Mouse (Mus musculus) forebrain, embryonic 13.5 days (tissue): Measurements from ENCODE around the gene Fxyd2. TPM values are rescaled to one million over a fixed set of nuclear protein-coding genes. Genes with fewer than 3 reads are reported as not detected.

Experiments used
- ATAC-seq: fragments of 200-750 bp; cut with Nextera tagmentation; 2 replicates; pipeline ENCODE4 v1.8.0; 2017
- H3K27ac ChIP-seq: fragments of 300-500 bp; sonication (generic); 2 replicates; pipeline ENCODE4 v1.5.1; 2015; ENCODE audit warnings: inconsistent platforms, mild to moderate bottlenecking, moderate library complexity
- H3K27me3 ChIP-seq: fragments of 300-500 bp; sonication (generic); 2 replicates; pipeline ENCODE4 v1.6.1; 2015; ENCODE audit warnings: mild to moderate bottlenecking, inconsistent platforms
- H3K36me3 ChIP-seq: fragments of 300-500 bp; sonication (generic); 2 replicates; pipeline ENCODE4 v1.6.1; 2015; ENCODE audit warnings: mild to moderate bottlenecking, inconsistent platforms; ENCODE audit not compliant: poor library complexity, severe bottlenecking
- H3K4me1 ChIP-seq: fragments of 300-500 bp; sonication (generic); 2 replicates; pipeline ENCODE4 v1.6.1; 2015; ENCODE audit warnings: inconsistent platforms
- H3K4me2 ChIP-seq: fragments of 300-500 bp; sonication (generic); 2 replicates; pipeline ENCODE4 v1.6.1; 2015; ENCODE audit warnings: inconsistent platforms, mild to moderate bottlenecking, moderate library complexity
- H3K4me3 ChIP-seq: fragments of 300-500 bp; sonication (generic); 2 replicates; pipeline ENCODE4 v1.5.1; 2015; ENCODE audit warnings: mild to moderate bottlenecking, inconsistent platforms
- H3K9ac ChIP-seq: fragments of 300-500 bp; sonication (generic); 2 replicates; pipeline ENCODE4 v1.6.1; 2015; ENCODE audit warnings: mild to moderate bottlenecking, inconsistent platforms
- H3K9me3 ChIP-seq: fragments of 300-500 bp; sonication (generic); replicated peaks from 2 replicates; pipeline ENCODE4 v1.6.1; 2016; ENCODE audit warnings: inconsistent platforms
- WGBS: fragments of 180-500 bp; shearing (Covaris S2); methylation state at CpG from one replicate; pipeline ENCODE4 v1.1.7; 2015; 5-methylcytosine and 5-hydroxymethylcytosine counted together
- polyA plus RNA-seq: library from polyadenylated mRNA; unstranded; fragments of >200 nt; fragmentation: Nextera tagmentation; extraction: Ambion mirVana; gene quantifications from 2 replicates; pipeline ENCODE4 v1.2.1, GENCODE M21; 2015

Gene Fxyd2
- polyA plus RNA-seq, 1 experiment from 2014 or later, result 3.0 TPM

GRCm38 (mm10) chr9:45395796-45396195, 3.7 kb upstream of the Fxyd2 start:
- 82% methylated on average over 3 of the region's 3 CpGs for WGBS
- Histone ChIP-seq H3K36me3 (peaks cover 57% of the 10 kb centered on the region), H3K4me1 (no peaks in the 10 kb centered on the region)

GRCm38 (mm10) chr9:45398336-45398735, 1.1 kb upstream of the Fxyd2 start:
- Histone ChIP-seq H3K4me3 (no peak overlapping the region), H3K27me3 (no peaks in the 10 kb centered on the region), H3K9ac (no peak overlapping the region), H3K36me3 (peaks cover 32% of the 10 kb centered on the region), H3K4me2 (no peak overlapping the region), H3K9me3 (no peaks in the 10 kb centered on the region), H3K4me1 (no peaks in the 10 kb centered on the region), H3K27ac (no peak overlapping the region)
- WGBS, result 72% methylated on average over 1 of the region's 1 CpGs
- ATAC-seq, result no peak

More at GRCm38 (mm10) chr9:45395796-45396195, 3.7 kb upstream of the Fxyd2 start:
- H3K9me3 ChIP-seq, result no peaks in the 10 kb centered on the region
- H3K4me2 ChIP-seq, result no peak overlapping the region
- no peak for ATAC-seq
- H3K9ac ChIP-seq, result no peak overlapping the region; the same call in 1 of the 2 replicates
- H3K27me3 ChIP-seq, result no peaks in the 10 kb centered on the region
- no peak overlapping the region for H3K27ac ChIP-seq
- no peak overlapping the region for H3K4me3 ChIP-seq

DNA sequence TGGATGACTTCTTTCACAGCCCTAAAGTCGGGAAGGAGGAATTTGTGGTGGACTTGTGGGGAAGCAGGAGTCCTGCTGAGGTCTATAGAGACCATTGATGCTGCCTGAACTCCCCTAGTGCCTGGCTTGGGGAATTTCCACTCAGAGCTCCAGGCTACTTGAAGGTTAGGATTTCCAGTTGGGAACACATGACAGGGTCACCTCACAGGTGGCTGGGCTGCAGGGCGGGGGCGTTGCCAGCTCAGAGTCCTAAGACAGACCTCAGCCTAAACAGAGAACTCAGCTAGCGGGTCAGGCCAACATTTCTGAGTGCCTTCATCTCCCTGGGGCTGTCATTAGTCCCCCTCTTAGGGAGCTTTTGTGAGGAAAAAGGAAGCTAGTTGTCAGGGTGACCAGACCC, 2.4 kb downstream of the Fxyd2 start:
- Histone ChIP-seq H3K27ac (no peak overlapping the region), H3K36me3 (no peaks in the 10 kb centered on the region), H3K27me3 (no peaks in the 10 kb centered on the region), H3K9ac (no peak overlapping the region), H3K4me2 (no peak overlapping the region), H3K4me3 (no peak overlapping the region), H3K9me3 (no peaks in the 10 kb centered on the region), H3K4me1 (no peaks in the 10 kb centered on the region)
- no peak for ATAC-seq
- WGBS, result 44% methylated on average over 4 of the region's 4 CpGs

DNA sequence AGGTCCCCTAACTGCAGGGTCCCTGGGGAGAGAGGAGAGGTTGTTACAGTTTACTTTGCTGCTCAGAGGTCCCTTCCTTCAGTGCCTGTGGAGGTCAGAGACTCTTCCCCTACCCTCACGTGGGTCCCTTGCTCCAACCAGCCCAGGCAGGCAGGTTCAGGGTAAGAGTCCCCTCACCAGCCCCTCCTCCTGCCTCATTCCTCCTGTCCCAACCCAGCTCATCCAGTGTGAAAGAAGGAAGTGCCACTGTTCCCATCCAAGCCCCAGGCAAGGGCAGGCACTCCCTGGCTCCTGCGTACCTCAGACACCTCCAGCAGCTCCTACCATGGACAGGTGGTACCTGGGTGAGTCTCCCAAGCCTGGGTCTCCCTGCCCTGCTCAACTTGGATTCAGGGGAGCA, 3.5 kb downstream of the Fxyd2 start:
- Histone ChIP-seq H3K27me3 (no peaks in the 10 kb centered on the region), H3K27ac (no peak overlapping the region), H3K4me2 (no peak overlapping the region), H3K9ac (no peak overlapping the region), H3K9me3 (no peaks in the 10 kb centered on the region), H3K4me3 (no peak overlapping the region), H3K36me3 (no peaks in the 10 kb centered on the region), H3K4me1 (0 out of 2 replicates have a peak, but pooled peaks cover 4% of the 10 kb centered on the region)
- ATAC-seq, result no peak
- WGBS, result 69% methylated on average over 2 of the region's 2 CpGs

DNA sequence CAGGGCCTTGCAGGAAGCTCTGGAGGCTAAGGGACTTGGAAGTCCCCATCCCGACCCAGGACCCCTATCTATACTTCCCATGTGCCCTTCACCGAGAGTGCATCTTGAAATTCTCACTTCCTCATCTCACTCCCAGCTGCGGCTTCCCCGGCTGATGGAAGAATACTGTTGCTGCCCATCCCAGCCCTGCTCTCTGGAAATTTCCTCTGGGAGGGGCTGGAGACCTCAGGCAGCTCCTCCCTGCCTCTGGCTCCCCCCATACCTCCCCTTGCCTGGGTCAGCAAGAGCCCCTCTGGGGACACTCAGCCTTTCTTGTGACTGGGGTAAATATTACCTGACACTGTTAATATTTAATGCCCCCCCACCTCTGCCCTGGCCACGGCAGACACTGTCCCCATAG, 6.2 kb downstream of the Fxyd2 start:
- H3K9ac ChIP-seq, result no peak overlapping the region
- peaks cover 5% of the 10 kb centered on the region for H3K27me3 ChIP-seq
- H3K4me2 ChIP-seq, result no peak overlapping the region
- no peak overlapping the region for H3K27ac ChIP-seq
- no peaks in the 10 kb centered on the region for H3K9me3 ChIP-seq
- WGBS, result 88% methylated on average over 5 of the region's 5 CpGs
- H3K4me1 ChIP-seq, result 0 out of 2 replicates have a peak, but pooled peaks cover 6% of the 10 kb centered on the region
- no peak for ATAC-seq
- H3K36me3 ChIP-seq, result no peaks in the 10 kb centered on the region
- H3K4me3 ChIP-seq, result no peak overlapping the region

- whole genome bisulfite sequencing, result 71% methylated on average over 3 of the region's 3 CpGs
- ATAC-seq, result no peak
These were observed 7.3 kb downstream of the Fxyd2 start for GRCm38 (mm10) chr9:45406808-45407207.

DNA sequence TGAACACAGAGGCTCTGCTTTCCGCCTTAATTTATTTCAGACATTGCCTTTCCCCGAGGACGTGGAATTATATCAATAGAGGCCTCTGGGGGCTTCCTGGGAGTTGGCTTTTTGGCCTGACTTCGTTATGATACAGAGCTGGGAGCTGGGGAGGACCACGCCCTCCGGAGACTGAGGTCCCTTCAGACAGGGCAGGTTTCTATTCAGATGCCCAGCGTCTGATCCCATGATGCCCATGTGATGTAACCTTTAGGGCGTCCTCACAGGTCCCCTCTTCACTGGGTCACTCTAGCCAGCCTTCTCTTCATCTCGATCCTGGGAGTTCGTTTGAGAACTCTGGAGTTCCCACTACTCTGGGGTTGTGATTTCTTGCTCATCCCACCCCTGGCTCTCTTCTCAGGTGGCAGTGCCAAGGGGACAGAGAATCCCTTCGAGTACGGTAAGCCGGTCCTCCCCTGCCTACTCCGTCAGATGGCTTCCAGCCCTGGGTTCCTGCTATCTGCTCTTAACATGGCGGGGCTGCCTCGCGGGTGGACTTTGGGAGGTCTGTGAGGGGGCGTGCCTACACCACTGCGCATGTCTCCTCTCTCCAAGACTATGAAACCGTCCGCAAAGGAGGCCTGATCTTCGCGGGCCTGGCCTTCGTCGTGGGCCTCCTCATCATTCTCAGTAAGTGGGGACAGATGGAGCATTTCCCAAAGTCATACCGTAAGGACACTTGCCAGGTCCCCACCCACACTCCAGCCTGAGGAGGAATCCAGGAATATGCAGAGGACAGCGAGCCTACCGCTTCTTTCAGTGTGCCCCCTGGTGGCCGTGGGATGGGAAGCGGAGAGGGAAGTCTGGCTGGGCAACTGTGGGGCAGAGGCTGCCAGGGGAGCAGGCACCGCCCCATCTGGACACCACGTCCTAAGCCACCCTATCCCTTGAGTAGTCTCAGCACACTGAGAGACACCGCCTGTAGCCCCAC, 8.5 kb downstream of the Fxyd2 start:
- peak overlapping the region; percentile 29 for H3K4me3 ChIP-seq
- WGBS, result 40% methylated on average over 33 of the region's 33 CpGs

More at GRCm38 (mm10) chr9:45406808-45407207, 7.3 kb downstream of the Fxyd2 start:
- peaks cover 9% of the 10 kb centered on the region for H3K27me3 ChIP-seq
- H3K9ac ChIP-seq, result no peak overlapping the region
- no peak overlapping the region for H3K4me2 ChIP-seq
- H3K9me3 ChIP-seq, result no peaks in the 10 kb centered on the region
- no peaks in the 10 kb centered on the region for H3K36me3 ChIP-seq
- no peak overlapping the region for H3K27ac ChIP-seq
- H3K4me3 ChIP-seq, result no peak overlapping the region
- H3K4me1 ChIP-seq, result 0 out of 2 replicates have a peak, but pooled peaks cover 6% of the 10 kb centered on the region

DNA sequence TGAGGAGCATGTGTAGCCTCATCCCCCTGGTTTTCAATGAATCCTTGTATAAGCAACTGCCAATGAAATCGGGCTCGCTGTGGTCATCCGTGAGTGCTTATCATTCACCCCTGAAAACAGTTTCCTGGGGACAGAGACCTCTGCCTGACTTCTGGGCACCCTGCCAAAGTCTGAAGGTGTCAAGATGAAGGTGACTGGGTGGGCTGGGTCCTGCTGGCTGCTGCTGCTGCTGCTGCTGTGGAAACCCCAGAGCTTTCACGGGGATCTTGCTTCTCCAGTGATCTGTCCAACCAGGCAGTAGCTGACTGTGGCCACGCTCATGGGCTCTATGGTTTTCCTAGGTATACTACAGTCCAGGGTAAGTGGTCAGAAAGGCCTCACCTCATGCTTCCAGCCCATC, 10.7 kb downstream of the Fxyd2 start:
- ATAC-seq, result no peak
- H3K4me2 ChIP-seq, result no peak overlapping the region
- peaks cover 13% of the 10 kb centered on the region for H3K4me1 ChIP-seq
- H3K27me3 ChIP-seq, result peaks cover 9% of the 10 kb centered on the region
- no peaks in the 10 kb centered on the region for H3K9me3 ChIP-seq
- H3K36me3 ChIP-seq, result no peaks in the 10 kb centered on the region
- H3K9ac ChIP-seq, result no peak overlapping the region
- WGBS, result 84% methylated on average over 5 of the region's 5 CpGs
- no peak overlapping the region for H3K4me3 ChIP-seq
- H3K27ac ChIP-seq, result no peak overlapping the region

More for the DNA sequence above, 8.5 kb downstream of the Fxyd2 start:
- no peaks in the 10 kb centered on the region for H3K36me3 ChIP-seq
- H3K9ac ChIP-seq, result no peak overlapping the region
- ATAC-seq, result peak; percentile 64
- H3K9me3 ChIP-seq, result no peaks in the 10 kb centered on the region
- peaks cover 13% of the 10 kb centered on the region for H3K4me1 ChIP-seq
- no peak overlapping the region for H3K27ac ChIP-seq
- peaks cover 9% of the 10 kb centered on the region for H3K27me3 ChIP-seq
- H3K4me2 ChIP-seq, result peak overlapping the region; percentile 55

- Histone ChIP-seq H3K4me1 (peaks cover 13% of the 10 kb centered on the region), H3K4me2 (no peak overlapping the region), H3K9ac (no peak overlapping the region), H3K27me3 (peaks cover 9% of the 10 kb centered on the region), H3K27ac (no peak overlapping the region), H3K36me3 (no peaks in the 10 kb centered on the region), H3K4me3 (no peak overlapping the region), H3K9me3 (no peaks in the 10 kb centered on the region)
- 89% methylated on average over 2 of the region's 2 CpGs for WGBS
- ATAC-seq, result no peak
These were observed 11.1 kb downstream of the Fxyd2 start for GRCm38 (mm10) chr9:45410614-45411013.

DNA sequence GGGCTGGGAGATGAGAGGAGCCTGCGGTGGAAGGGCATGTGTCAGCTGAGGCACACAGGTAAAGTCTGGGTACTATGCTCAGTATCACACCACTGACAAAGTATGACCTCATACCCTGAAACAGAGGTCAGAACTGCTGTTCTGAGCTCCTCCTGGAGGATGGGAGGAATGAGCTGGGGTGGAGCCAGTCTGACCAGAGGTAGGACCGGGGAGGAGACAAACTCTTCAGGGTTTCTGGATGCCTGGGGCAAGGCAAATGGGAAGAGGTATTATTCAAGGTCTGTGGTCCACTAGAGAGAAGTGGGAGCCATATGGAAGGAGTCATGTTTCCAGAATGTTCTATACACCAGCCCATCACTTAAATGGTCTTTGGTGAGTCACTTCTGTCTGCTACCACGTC, 11.6 kb downstream of the Fxyd2 start:
- no peak for ATAC-seq
- Histone ChIP-seq H3K9ac (no peak overlapping the region), H3K27ac (no peak overlapping the region), H3K4me2 (no peak overlapping the region), H3K4me3 (no peak overlapping the region), H3K4me1 (peaks cover 13% of the 10 kb centered on the region), H3K36me3 (no peaks in the 10 kb centered on the region), H3K9me3 (no peaks in the 10 kb centered on the region), H3K27me3 (peaks cover 9% of the 10 kb centered on the region)
- 75% methylated on average over 3 of the region's 3 CpGs for WGBS

DNA sequence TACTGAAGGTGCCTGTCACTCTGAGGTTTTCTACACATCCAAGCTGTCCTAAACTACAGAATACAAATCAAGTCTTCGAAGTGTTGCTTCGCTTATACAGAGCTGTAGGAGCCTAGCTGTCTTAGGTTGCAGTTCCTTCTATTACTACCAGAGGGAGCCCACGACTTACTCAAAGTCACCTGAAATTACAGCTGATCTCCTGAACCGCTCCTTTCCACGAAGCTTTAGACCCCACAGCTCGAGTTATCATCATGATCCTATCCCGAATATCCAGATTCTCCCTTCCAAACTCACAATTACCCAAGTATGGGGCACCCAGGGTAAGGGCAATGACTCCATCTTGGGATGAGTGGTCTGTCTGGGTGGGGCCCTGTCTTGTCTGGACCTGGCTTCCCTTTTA, 12.3 kb downstream of the Fxyd2 start:
- no peak overlapping the region for H3K4me3 ChIP-seq
- peaks cover 9% of the 10 kb centered on the region for H3K27me3 ChIP-seq
- 17% methylated on average over 7 of the region's 7 CpGs for WGBS
- H3K27ac ChIP-seq, result no peak overlapping the region
- no peaks in the 10 kb centered on the region for H3K36me3 ChIP-seq
- H3K4me2 ChIP-seq, result peak overlapping the region; percentile 43
- H3K4me1 ChIP-seq, result peaks cover 13% of the 10 kb centered on the region
- ATAC-seq, result peak; percentile 48
- H3K9ac ChIP-seq, result no peak overlapping the region
- H3K9me3 ChIP-seq, result no peaks in the 10 kb centered on the region

- H3K9ac ChIP-seq, result no peak overlapping the region
- H3K27me3 ChIP-seq, result peaks cover 9% of the 10 kb centered on the region
- no peaks in the 10 kb centered on the region for H3K36me3 ChIP-seq
- H3K4me3 ChIP-seq, result no peak overlapping the region
- H3K4me1 ChIP-seq, result peaks cover 13% of the 10 kb centered on the region
- H3K27ac ChIP-seq, result no peak overlapping the region; the same call in 1 of the 2 replicates
- peak overlapping the region; percentile 43 for H3K4me2 ChIP-seq
- H3K9me3 ChIP-seq, result no peaks in the 10 kb centered on the region
- ATAC-seq, result peak; percentile 44
- 8% methylated on average over 10 of the region's 10 CpGs for WGBS
These were observed 12.8 kb downstream of the Fxyd2 start for GRCm38 (mm10) chr9:45412287-45412686.
